Mouse (Mus musculus) thymus, postnatal 36 days (tissue): ENCODE measurements at regions not wholly inside any gene's neighbourhood (a gene's known extent, or its start where the extent isn't known, plus 50 kb on each side); places are given as distances from the start of the nearest gene placed in this dataset.
A peak's percentile ranks its signal among the peaks of the same experiment; 100 is the strongest.

ENCODE experiments used
- DNase-seq, 2 experiments: peaks; one replicate each; pipeline ENCODE4 v3.0.0; 2022; ENCODE audit warnings: mixed read lengths in 2 of 2

GRCm38 (mm10) chr4:137158201-137158600 lies 109.6 kb upstream of the Zbtb40 start:
- DNase-seq = no peak

GRCm38 (mm10) chr4:137156441-137157105 lies 108.0 kb upstream of the Zbtb40 start:
- no peak for DNase-seq

- no peak for DNase-seq
Observed at GRCm38 (mm10) chr4:137148756-137149155, 100.2 kb upstream of the Zbtb40 start.

- no peak for DNase-seq
Observed at GRCm38 (mm10) chr4:137147795-137148194, 99.2 kb upstream of the Zbtb40 start.

GRCm38 (mm10) chr4:137146326-137146725 lies 97.7 kb upstream of the Zbtb40 start:
- no peak for DNase-seq

- DNase-seq = no peak
Observed at GRCm38 (mm10) chr4:137142316-137142715, 93.7 kb upstream of the Zbtb40 start.

GRCm38 (mm10) chr4:137139051-137139705 lies 90.6 kb upstream of the Zbtb40 start:
- no peak for DNase-seq

GRCm38 (mm10) chr4:137138127-137138526 lies 89.5 kb upstream of the Zbtb40 start:
- DNase-seq = no peak

GRCm38 (mm10) chr4:137136313-137136712 lies 87.7 kb upstream of the Zbtb40 start:
- DNase-seq = no peak

GRCm38 (mm10) chr4:137135792-137136191 lies 87.2 kb upstream of the Zbtb40 start:
- no peak for DNase-seq

GRCm38 (mm10) chr4:137134553-137134952 lies 86.0 kb upstream of the Zbtb40 start:
- no peak for DNase-seq

GRCm38 (mm10) chr4:137133789-137134188 lies 85.2 kb upstream of the Zbtb40 start:
- no peak for DNase-seq

- DNase-seq = no peak
Observed at GRCm38 (mm10) chr4:137130619-137131212, 82.1 kb upstream of the Zbtb40 start.

GRCm38 (mm10) chr4:137128152-137128551 lies 79.6 kb upstream of the Zbtb40 start:
- no peak for DNase-seq

GRCm38 (mm10) chr4:137121684-137122083 lies 73.1 kb upstream of the Zbtb40 start:
- no peak for DNase-seq

GRCm38 (mm10) chr4:137120597-137120996 lies 72.0 kb upstream of the Zbtb40 start:
- DNase-seq = no peak

GRCm38 (mm10) chr4:137118332-137118715 lies 69.7 kb upstream of the Zbtb40 start:
- DNase-seq = no peak

- DNase-seq = peak; percentile 53 to 58
Observed at GRCm38 (mm10) chr4:137117471-137118331, 69.1 kb upstream of the Zbtb40 start.

GRCm38 (mm10) chr4:137115062-137115461 lies 66.5 kb upstream of the Zbtb40 start:
- DNase-seq = no peak

GRCm38 (mm10) chr4:137110276-137110675 lies 61.7 kb upstream of the Zbtb40 start:
- no peak for DNase-seq

GRCm38 (mm10) chr4:137104447-137105044 lies 55.9 kb upstream of the Zbtb40 start:
- DNase-seq = no peak

- no peak for DNase-seq
Observed at GRCm38 (mm10) chr4:137101169-137101568, 52.6 kb upstream of the Zbtb40 start.

- DNase-seq = no peak
Observed at GRCm38 (mm10) chr4:137100756-137101155, 52.2 kb upstream of the Zbtb40 start.
